Mouse (Mus musculus) intestine, embryonic 16.5 days (tissue): Measurements from ENCODE around the gene Arl16. TPM values are rescaled to one million over a fixed set of nuclear protein-coding genes. Genes with fewer than 3 reads are reported as not detected.

ENCODE experiments used
- ATAC-seq: fragments of 200-750 bp; cut with Nextera tagmentation; 2 replicates; pipeline ENCODE4 v1.8.0; 2017; ENCODE audit warnings: moderate TSS enrichment, moderate library complexity
- H3K27ac ChIP-seq: fragments of 300-500 bp; sonication (generic); 2 replicates; pipeline ENCODE4 v1.5.1; 2014; ENCODE audit warnings: mild to moderate bottlenecking, low read length
- H3K27me3 ChIP-seq: fragments of 300-500 bp; sonication (generic); replicated peaks from 2 replicates; pipeline ENCODE4 v1.6.1; 2014; ENCODE audit warnings: low read length, control low read depth, mixed read lengths; ENCODE audit not compliant: control insufficient read depth, insufficient read depth
- H3K36me3 ChIP-seq: fragments of 300-500 bp; sonication (generic); 2 replicates; pipeline ENCODE4 v1.6.1; 2014; ENCODE audit warnings: low read length, control low read depth; ENCODE audit not compliant: control insufficient read depth, insufficient read depth
- H3K4me1 ChIP-seq: fragments of 300-500 bp; sonication (generic); 2 replicates; pipeline ENCODE4 v1.6.1; 2014; ENCODE audit warnings: low read length, control low read depth, mixed read lengths; ENCODE audit not compliant: control insufficient read depth, insufficient read depth
- H3K4me2 ChIP-seq: fragments of 300-500 bp; sonication (generic); 2 replicates; pipeline ENCODE4 v1.6.1; 2014; ENCODE audit warnings: low read depth, low read length, control low read depth
- H3K4me3 ChIP-seq: fragments of 300-500 bp; sonication (generic); 2 replicates; pipeline ENCODE4 v1.5.1; 2014; ENCODE audit warnings: mild to moderate bottlenecking, low read length
- H3K9ac ChIP-seq: fragments of 300-500 bp; sonication (generic); 2 replicates; pipeline ENCODE4 v1.6.1; 2014; ENCODE audit warnings: low read depth, low read length
- H3K9me3 ChIP-seq: fragments of 300-500 bp; sonication (generic); 2 replicates; pipeline ENCODE4 v1.6.1; 2016; ENCODE audit warnings: low read length, control low read depth; ENCODE audit not compliant: control insufficient read depth
- WGBS: fragments of 180-500 bp; shearing (Covaris S2); extraction: QIAGEN DNeasy Blood & Tissue Kit; methylation state at CpG from one replicate; pipeline ENCODE4 v1.1.7; 2014; 5-methylcytosine and 5-hydroxymethylcytosine counted together
- polyA plus RNA-seq: library from polyadenylated mRNA; unstranded; fragments of >200 nt; fragmentation: Nextera tagmentation; extraction: Ambion mirVana; gene quantifications from 2 replicates; pipeline ENCODE4 v1.2.1, GENCODE M21; 2015

The Arl16 gene
- polyA plus RNA-seq, 1 experiment from 2014 or later = 38.9 TPM

GRCm38 (mm10) chr11:120417852-120418251 is 49.6 kb downstream of the Arl16 start:
- peaks cover 20% of the 10 kb centered on the region for H3K36me3 ChIP-seq
- ATAC-seq = no peak
- no peak overlapping the region for H3K4me2 ChIP-seq

More at GRCm38 (mm10) chr11:120417852-120418251, 49.6 kb downstream of the Arl16 start:
- no peaks in the 10 kb centered on the region for H3K4me1 ChIP-seq
- H3K27me3 ChIP-seq = no peaks in the 10 kb centered on the region
- no peak overlapping the region for H3K9ac ChIP-seq
- H3K4me3 ChIP-seq = no peak overlapping the region
- H3K27ac ChIP-seq = no peak overlapping the region
- 89% methylated on average over 7 of the region's 7 CpGs for WGBS
- no peaks in the 10 kb centered on the region for H3K9me3 ChIP-seq

Other genes with a start within 250 kb of the Arl16 start
- gene Bahcc1, start 234.7 kb downstream of the Arl16 start, polyA plus RNA-seq = 4.9 and 5.7 TPM in 2 replicates
- 2,886 and 2,944 TPM in 2 replicates for gene Actg1, start 119.1 kb downstream of the Arl16 start, polyA plus RNA-seq
- 0.55 TPM in 1 of 2 replicates, not detected in the other for gene Fscn2, start 106.1 kb downstream of the Arl16 start, polyA plus RNA-seq
- gene Faap100, start 88.8 kb downstream of the Arl16 start, polyA plus RNA-seq = 26.6 and 28.6 TPM in 2 replicates
- 19.5 and 20.0 TPM in 2 replicates for gene Nploc4, start 29.9 kb downstream of the Arl16 start, polyA plus RNA-seq
- not detected in 2 replicates for gene Tspan10, start 25.0 kb downstream of the Arl16 start, polyA plus RNA-seq
- gene Pde6g, start 14.1 kb downstream of the Arl16 start, polyA plus RNA-seq = 0.35 and 0.39 TPM in 2 replicates
- 21.0 and 24.6 TPM in 2 replicates for gene Oxld1, start 9.5 kb downstream of the Arl16 start, polyA plus RNA-seq
- gene Ccdc137, start 9.5 kb downstream of the Arl16 start, polyA plus RNA-seq = 27.1 and 31.3 TPM in 2 replicates
- 228 and 239 TPM in 2 replicates for gene Mrpl12, start 17.0 kb upstream of the Arl16 start, polyA plus RNA-seq
- 104 and 108 TPM in 2 replicates for gene Slc25a10, start 24.2 kb upstream of the Arl16 start, polyA plus RNA-seq
- gene Gcgr, start 63.1 kb upstream of the Arl16 start, polyA plus RNA-seq = 0.76 TPM in 2 replicates
- gene Mcrip1, start 82.1 kb upstream of the Arl16 start, polyA plus RNA-seq = 119 and 129 TPM in 2 replicates
- gene Ppp1r27, start 83.5 kb upstream of the Arl16 start, polyA plus RNA-seq = 0.37 TPM in 1 of 2 replicates, not detected in the other
- 1,365 and 1,538 TPM in 2 replicates for gene P4hb, start 105.6 kb upstream of the Arl16 start, polyA plus RNA-seq
- 626 and 641 TPM in 2 replicates for gene Arhgdia, start 114.0 kb upstream of the Arl16 start, polyA plus RNA-seq
- gene Alyref, start 130.8 kb upstream of the Arl16 start, polyA plus RNA-seq = 19.6 and 86.6 TPM in 2 replicates
- gene Anapc11, start 130.8 kb upstream of the Arl16 start, polyA plus RNA-seq = 164 and 171 TPM in 2 replicates
- gene Npb, start 140.9 kb upstream of the Arl16 start, polyA plus RNA-seq = 2.7 and 3.8 TPM in 2 replicates
- 393 and 441 TPM in 2 replicates for gene Pcyt2, start 150.3 kb upstream of the Arl16 start, polyA plus RNA-seq
- gene Sirt7, start 157.6 kb upstream of the Arl16 start, polyA plus RNA-seq = 47.7 and 52.9 TPM in 2 replicates
- gene Mafg, start 166.0 kb upstream of the Arl16 start, polyA plus RNA-seq = 16.3 and 16.9 TPM in 2 replicates
- 24.8 and 26.6 TPM in 2 replicates for gene Pycr1, start 176.2 kb upstream of the Arl16 start, polyA plus RNA-seq
- 0.26 TPM in 1 of 2 replicates, not detected in the other for gene Myadml2, start 180.6 kb upstream of the Arl16 start, polyA plus RNA-seq
- gene Notum, start 193.6 kb upstream of the Arl16 start, polyA plus RNA-seq = 0.54 and 1.0 TPM in 2 replicates
- gene Aspscr1, start 205.4 kb upstream of the Arl16 start, polyA plus RNA-seq = 108 and 111 TPM in 2 replicates
- gene Cenpx, start 246.1 kb upstream of the Arl16 start, polyA plus RNA-seq = 159 and 174 TPM in 2 replicates
- gene Lrrc45, start 246.3 kb upstream of the Arl16 start, polyA plus RNA-seq = 43.0 and 44.4 TPM in 2 replicates